Mouse (Mus musculus) kidney, adult 11 months (tissue): ENCODE measurements around the gene Gatd1.
"Not testable (repeated sequence)": the region's sequence is repeated elsewhere in the genome, so short reads cannot be mapped to it uniquely, and the experiment has no call there.

ENCODE experiments used
- DNase-seq: peaks from one replicate; pipeline ENCODE4 v3.0.0; 2022

The Gatd1 gene

DNA sequence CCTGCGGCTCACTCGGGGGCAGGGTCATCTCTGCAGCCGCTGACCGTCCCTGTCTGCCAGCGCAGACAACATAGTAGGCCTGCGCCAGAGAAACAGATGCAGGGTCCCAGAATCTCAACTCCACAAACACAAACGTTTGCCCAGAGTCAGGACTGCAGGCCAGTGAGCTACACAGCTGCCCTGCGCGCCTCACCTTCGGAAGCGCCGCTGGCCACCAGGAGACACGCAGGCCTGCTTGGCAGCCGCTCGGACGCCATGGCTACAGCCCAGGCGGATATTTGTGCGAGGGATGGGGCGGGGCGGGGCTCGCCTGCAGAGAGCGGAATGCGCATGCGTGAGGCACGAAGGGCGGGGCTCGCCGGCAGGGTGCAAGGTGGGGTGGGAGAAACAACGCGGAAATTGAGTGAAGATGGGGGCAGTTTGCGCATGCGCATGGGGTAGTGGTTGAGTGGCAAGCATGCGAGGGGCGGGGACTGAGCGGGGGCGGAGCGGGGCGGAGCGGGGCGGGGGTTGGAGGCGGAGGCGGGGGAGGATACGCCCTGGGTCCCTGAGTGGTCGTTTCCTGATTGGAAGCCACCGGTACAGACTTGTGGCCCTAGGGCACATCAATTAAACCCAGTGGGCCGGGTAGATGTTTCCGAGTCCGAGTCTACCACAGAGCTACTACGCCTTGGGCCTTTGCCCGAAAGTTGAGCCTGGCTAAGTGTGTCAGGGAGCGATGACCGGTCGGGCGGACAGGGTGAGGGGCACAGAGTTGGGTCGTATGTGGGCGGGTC lies at the start of gene Gatd1:
Gene Gatd1 (minus strand): TSS at position 328 of the 776 bp plus-strand sequence.
- peak; percentile 97 for DNase-seq

- DNase-seq = peak; percentile 82
Measured at GRCm38 (mm10) chr7:141462333-141462821, 48.4 kb upstream of the Gatd1 start.

GRCm38 (mm10) chr7:141461521-141462332 lies 47.8 kb upstream of the Gatd1 start:
- no peak for DNase-seq

DNA sequence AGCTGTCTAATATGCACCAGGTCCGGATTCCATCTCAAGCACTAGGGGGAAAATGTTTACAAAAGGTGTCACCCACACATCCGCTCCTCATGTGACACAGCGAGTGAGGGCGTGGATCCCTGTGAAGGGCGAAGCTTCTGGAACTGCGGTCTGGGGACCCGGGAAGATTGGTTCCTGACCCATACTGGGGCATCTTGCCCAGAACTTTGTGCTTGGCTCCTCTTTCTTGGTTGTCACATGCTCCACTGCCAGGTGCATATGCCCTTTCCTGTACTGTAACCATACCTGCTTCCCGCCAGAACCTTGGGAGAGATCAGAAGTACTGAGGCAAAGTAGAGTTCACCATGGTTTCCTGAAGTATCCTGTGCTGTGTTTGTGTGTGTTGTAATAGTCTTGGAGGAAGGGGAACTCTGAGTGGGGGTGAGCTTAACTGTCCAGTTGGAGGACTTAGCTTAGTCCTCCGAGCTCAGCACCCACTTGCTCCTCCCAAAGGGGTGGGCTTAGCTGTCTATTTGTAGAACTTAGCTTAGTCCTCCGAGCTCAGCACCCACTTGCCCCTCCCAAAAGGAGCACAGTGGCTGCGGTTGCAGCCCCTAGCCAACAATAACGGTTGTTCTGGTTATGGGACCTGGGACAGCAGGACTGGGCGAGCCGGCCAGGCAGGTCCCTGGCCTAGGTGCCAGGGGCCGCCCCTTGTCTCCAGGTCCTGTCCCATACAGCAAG lies 46.6 kb upstream of the Gatd1 start, which contains the start of gene Cracr2b:
Gene Cracr2b (plus strand): TSS at position 704 of the 723 bp plus-strand sequence.
- DNase-seq = no peak

GRCm38 (mm10) chr7:141460001-141460390 lies 46.1 kb upstream of the Gatd1 start:
- DNase-seq = no peak

- DNase-seq = no peak
Measured at GRCm38 (mm10) chr7:141459301-141459711, 45.4 kb upstream of the Gatd1 start.

- no peak for DNase-seq
Measured at GRCm38 (mm10) chr7:141458661-141459060, 44.7 kb upstream of the Gatd1 start.

DNA sequence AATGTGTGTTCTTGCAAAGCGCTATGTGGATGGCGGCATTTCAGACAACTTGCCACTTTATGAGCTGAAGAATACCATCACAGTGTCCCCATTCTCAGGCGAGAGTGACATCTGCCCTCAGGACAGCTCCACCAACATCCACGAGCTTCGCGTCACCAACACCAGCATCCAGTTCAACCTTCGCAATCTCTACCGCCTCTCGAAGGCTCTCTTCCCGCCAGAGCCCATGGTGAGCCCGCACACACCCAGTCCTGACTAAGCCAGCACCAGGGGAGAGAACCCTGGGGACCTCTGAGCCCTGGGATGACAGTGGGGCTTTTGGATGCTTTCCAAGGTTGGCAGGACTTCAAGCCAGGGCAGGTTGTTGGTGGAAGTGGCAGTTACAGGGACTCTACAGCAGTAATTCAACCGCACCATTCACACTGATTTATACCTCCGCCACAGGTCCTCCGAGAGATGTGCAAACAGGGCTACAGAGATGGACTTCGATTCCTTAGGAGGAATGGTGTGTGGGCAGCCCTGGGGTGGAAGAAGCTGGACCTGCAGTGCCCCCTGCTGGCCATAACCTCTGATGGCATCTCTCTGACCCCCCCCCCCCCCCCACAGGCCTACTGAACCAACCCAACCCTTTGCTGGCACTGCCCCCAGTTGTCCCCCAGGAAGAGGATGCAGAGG lies 44.2 kb upstream of the Gatd1 start:
- DNase-seq = peak; percentile 55

DNA sequence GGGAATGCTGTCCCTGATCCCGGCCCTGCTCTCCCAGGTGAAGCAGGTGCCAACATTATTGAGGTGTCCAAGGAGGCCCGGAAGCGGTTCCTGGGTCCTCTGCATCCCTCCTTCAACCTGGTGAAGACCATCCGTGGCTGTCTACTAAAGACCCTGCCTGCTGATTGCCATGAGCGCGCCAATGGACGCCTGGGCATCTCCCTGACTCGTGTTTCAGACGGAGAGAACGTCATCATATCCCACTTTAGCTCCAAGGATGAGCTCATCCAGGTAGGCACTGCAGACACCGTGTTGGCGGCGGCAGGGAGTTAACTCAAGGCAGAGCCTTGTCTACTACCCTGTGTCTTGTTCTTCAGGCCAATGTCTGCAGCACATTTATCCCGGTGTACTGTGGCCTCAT lies 43.3 kb upstream of the Gatd1 start:
- DNase-seq = peak; percentile 28

DNA sequence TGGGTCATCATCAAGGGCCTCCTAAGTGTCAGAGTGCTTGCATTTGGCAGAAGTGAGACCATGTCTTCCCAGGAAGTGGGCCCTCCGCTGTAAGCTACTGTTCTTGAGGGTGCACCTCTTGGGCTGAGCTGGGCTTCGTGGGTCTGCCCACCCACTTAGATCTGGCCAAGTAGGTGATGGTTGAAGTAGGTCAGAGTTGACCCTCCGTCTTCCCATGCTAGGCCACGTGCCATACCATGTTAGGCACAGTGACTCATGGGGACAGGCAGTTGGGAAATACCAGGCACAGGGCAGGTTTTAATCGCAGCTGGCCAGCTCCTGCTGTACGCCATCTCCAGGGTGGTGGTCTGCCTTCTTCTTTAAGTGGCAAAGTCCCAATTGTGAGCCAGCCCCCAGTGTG lies 42.8 kb upstream of the Gatd1 start:
- peak; percentile 41 for DNase-seq

- DNase-seq = peak; percentile 94
Measured at GRCm38 (mm10) chr7:141455610-141456314, 41.8 kb upstream of the Gatd1 start.

DNA sequence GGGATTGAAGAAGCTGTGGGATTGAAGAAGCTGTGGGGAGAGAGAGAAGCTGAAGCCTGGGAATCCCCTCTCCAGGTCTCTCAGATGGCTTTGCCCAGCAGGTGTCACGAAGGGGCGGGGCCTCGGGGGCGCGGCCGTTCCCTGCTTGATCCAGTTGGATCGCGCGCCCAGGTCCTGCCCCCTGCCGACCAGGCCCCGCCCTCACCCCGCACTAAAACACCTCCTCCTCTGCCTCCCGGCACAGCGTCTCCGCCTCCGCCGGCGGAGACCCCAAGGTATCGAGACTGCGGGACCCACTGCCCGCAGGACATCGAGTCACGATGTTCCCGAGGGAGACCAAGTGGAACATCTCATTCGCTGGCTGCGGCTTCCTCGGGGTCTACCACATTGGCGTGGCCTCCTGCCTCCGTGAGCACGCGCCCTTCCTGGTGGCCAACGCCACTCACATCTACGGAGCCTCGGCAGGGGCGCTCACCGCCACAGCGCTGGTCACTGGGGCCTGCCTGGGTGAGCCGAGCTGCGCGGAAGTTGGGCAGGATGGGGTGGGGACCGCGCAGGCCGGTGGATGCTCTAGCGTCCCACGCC lies 41.1 kb upstream of the Gatd1 start, which contains the start of gene Pnpla2:
Gene Pnpla2 (plus strand): TSS at position 232 of the 585 bp plus-strand sequence.
- DNase-seq = peak; percentile 94

DNA sequence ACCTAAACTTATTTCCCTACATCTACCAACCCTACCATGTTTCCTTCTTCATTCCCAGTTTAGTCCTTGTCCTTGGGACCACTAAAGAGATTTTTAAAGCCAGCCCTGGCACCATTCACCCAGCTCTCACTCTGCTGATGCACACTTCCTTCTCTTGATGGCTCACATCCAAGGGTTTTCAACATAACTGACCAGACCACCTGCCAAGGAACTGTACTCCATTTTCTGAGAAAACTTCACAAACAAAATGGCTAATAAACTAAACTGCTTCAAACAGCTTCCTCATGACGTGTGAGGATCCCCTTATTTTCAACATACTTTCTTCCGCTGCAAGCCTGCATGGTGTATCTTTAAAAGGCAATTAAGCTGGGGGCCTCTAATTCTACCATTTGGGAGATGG lies 39.7 kb upstream of the Gatd1 start:
- DNase-seq = no peak

DNA sequence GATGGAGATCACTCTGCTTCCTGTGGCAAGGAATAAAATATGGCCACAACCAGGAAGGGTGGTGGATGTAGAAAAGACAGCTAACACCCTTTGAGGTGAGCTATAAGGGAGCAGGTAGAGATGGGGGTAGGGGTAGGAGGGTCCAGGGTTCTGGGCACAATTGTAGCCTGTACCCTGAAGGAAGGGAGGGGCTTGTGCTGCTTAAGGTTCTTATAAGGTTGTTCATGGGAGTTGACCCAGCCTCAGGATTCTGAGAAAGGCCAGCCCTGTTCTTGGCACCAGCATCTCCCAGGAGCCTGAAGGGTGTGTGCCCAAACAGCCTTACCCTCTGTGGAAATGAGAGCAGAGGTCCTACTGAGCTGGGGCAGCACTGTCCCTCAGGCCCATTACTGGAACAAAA lies 38.0 kb upstream of the Gatd1 start:
- DNase-seq = no peak

DNA sequence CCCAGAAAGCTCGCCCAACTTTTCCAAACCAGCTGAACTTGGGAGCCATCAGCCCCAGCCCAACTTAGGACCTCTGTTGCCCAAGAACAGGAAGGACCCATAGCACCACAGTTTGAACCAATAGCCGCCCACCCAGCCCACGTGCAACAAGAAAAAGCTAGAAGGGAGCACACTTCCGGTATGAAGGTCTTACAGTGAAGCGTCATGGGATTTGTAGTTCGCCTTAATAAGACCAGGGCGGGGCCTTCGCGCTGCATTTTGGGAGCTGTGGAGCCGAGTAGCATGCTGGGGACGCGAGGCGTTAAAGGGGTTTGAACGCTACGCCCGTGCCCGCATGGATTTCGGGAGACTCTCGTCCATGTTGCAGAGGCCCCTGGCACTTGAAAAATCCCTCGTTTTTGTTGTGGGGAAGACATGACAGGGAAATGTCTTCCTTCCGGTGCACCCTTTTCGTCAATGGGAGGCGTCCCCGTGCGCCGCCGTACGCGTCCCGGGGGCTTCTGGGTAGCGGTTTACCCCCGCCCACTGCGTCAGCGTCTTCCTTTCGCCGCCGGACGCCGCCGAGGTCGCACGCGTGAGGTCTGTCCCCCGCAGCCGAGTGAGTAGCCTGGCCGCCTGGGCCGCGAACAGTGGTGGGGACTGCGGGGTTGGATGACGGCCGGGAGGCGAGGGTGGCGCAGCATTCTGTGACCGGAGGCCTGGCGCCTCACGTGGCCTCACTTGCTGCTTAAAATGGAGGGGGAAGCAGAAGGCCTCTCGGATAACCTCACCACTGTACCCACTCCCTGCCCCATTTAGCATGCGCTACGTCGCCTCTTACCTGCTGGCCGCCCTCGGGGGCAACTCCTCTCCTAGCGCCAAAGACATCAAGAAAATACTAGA lies 33.4 kb upstream of the Gatd1 start, which contains the start of gene Rplp2:
Gene Rplp2 (plus strand): TSS at position 261 of the 882 bp plus-strand sequence.
- DNase-seq = peak; percentile 94

GRCm38 (mm10) chr7:141446374-141446773 lies 32.4 kb upstream of the Gatd1 start:
- DNase-seq = not testable (repeated sequence)

- DNase-seq = peak; percentile 69
Measured at GRCm38 (mm10) chr7:141443828-141444237, 29.9 kb upstream of the Gatd1 start, which contains the start of gene Pidd1. Gene Pidd1 (minus strand): TSS chr7:141444025.

- peak; percentile 25 for DNase-seq
Measured at GRCm38 (mm10) chr7:141443081-141443821, 29.3 kb upstream of the Gatd1 start.

DNA sequence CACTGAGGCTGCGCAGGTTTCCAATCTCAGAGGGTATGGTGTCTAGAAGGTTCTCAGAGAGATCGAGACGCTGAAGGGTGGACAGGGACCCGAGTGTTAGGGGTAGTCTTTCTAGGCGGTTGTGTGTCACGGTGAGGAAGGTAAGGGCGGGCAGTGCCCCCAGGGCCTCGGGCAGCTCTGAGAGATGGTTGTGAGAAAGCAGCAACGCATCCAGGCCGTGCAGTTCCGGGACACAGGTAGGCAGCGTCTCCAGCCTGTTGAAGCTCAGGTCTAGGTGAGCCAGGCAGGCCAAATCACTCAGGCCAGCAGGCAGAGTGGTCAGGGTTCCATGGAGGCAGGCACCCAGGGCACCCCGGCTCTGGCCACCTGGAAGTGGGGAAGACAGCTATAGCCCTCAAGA lies 28.3 kb upstream of the Gatd1 start:
- DNase-seq = no peak
